Mouse (Mus musculus): ENCODE data around the gene Dtd2. TPM values are rescaled to one million over a fixed set of nuclear protein-coding genes. Genes with fewer than 3 reads are reported as not detected.

Gene Dtd2
- polyA plus RNA-seq, 1 experiment, result 3.6 TPM

GRCm38 (mm10) chr12:51990629-51991028 lies 15.7 kb downstream of the Dtd2 start:
- Histone ChIP-seq H3K4me3 (ENCODE audit: control insufficient read depth, insufficient read depth, low read length) (no peak overlapping the region), H3K36me3 (ENCODE audit: control insufficient read depth, insufficient read depth, low read length) (no peaks in the 10 kb centered on the region), H3K4me1 (replicated peaks; ENCODE audit: control insufficient read depth, insufficient read depth, low read length) (no peaks in the 10 kb centered on the region), H3K27me3 (ENCODE audit: control insufficient read depth, insufficient read depth, low read length) (no peaks in the 10 kb centered on the region), H3K27ac (ENCODE audit: control insufficient read depth, insufficient read depth, low read length) (no peak overlapping the region)
- TF ChIP-seq CTCF (IDR thresholded peaks at IDR 0.05; ENCODE audit: borderline replicate concordance, control insufficient read depth, extremely low read depth, insufficient read depth, low read length, poor library complexity) (no peak), POLR2A (IDR thresholded peaks at IDR 0.05; ENCODE audit: control insufficient read depth, extremely low read depth, insufficient read depth, low read length, poor library complexity) (no peak)
- DNase-seq, result no peak
- 92% methylated on average over 2 of the region's 2 CpGs for WGBS

GRCm38 (mm10) chr12:51988536-51988935 lies 17.8 kb downstream of the Dtd2 start:
- H3K27ac ChIP-seq (ENCODE audit: control insufficient read depth, insufficient read depth, low read length), result no peak overlapping the region
- TF ChIP-seq CTCF (IDR thresholded peaks at IDR 0.05; ENCODE audit: borderline replicate concordance, control insufficient read depth, extremely low read depth, insufficient read depth, low read length, poor library complexity), result no peak
- no peak for TF ChIP-seq POLR2A (IDR thresholded peaks at IDR 0.05; ENCODE audit: control insufficient read depth, extremely low read depth, insufficient read depth, low read length, poor library complexity)
- no peak overlapping the region for H3K4me3 ChIP-seq (ENCODE audit: control insufficient read depth, insufficient read depth, low read length)
- H3K36me3 ChIP-seq (ENCODE audit: control insufficient read depth, insufficient read depth, low read length), result no peaks in the 10 kb centered on the region
- H3K27me3 ChIP-seq (ENCODE audit: control insufficient read depth, insufficient read depth, low read length), result no peaks in the 10 kb centered on the region
- WGBS, result 97% methylated on average over 5 of the region's 5 CpGs
- no peak for DNase-seq
- H3K4me1 ChIP-seq (replicated peaks; ENCODE audit: control insufficient read depth, insufficient read depth, low read length), result no peaks in the 10 kb centered on the region

GRCm38 (mm10) chr12:51985826-51986225 lies 20.5 kb downstream of the Dtd2 start:
- DNase-seq, result no peak
- Histone ChIP-seq H3K4me1 (replicated peaks; ENCODE audit: control insufficient read depth, insufficient read depth, low read length) (no peaks in the 10 kb centered on the region), H3K36me3 (ENCODE audit: control insufficient read depth, insufficient read depth, low read length) (no peaks in the 10 kb centered on the region), H3K27me3 (ENCODE audit: control insufficient read depth, insufficient read depth, low read length) (no peaks in the 10 kb centered on the region), H3K4me3 (ENCODE audit: control insufficient read depth, insufficient read depth, low read length) (no peak overlapping the region), H3K27ac (ENCODE audit: control insufficient read depth, insufficient read depth, low read length) (no peak overlapping the region)
- TF ChIP-seq CTCF (IDR thresholded peaks at IDR 0.05; ENCODE audit: borderline replicate concordance, control insufficient read depth, extremely low read depth, insufficient read depth, low read length, poor library complexity), result no peak
- no peak for TF ChIP-seq POLR2A (IDR thresholded peaks at IDR 0.05; ENCODE audit: control insufficient read depth, extremely low read depth, insufficient read depth, low read length, poor library complexity)
- 87% methylated on average over 4 of the region's 4 CpGs for WGBS

- H3K4me3 ChIP-seq (ENCODE audit: control insufficient read depth, insufficient read depth, low read length), result no peak overlapping the region
- H3K27ac ChIP-seq (ENCODE audit: control insufficient read depth, insufficient read depth, low read length), result no peak overlapping the region
- no peaks in the 10 kb centered on the region for H3K36me3 ChIP-seq (ENCODE audit: control insufficient read depth, insufficient read depth, low read length)
- WGBS, result 44% methylated on average over 3 of the region's 3 CpGs
- no peaks in the 10 kb centered on the region for H3K4me1 ChIP-seq (replicated peaks; ENCODE audit: control insufficient read depth, insufficient read depth, low read length)
- H3K27me3 ChIP-seq (ENCODE audit: control insufficient read depth, insufficient read depth, low read length), result no peaks in the 10 kb centered on the region
- no peak for TF ChIP-seq CTCF (IDR thresholded peaks at IDR 0.05; ENCODE audit: borderline replicate concordance, control insufficient read depth, extremely low read depth, insufficient read depth, low read length, poor library complexity)
- TF ChIP-seq POLR2A (IDR thresholded peaks at IDR 0.05; ENCODE audit: control insufficient read depth, extremely low read depth, insufficient read depth, low read length, poor library complexity), result no peak
- no peak for DNase-seq
Observed at GRCm38 (mm10) chr12:51985163-51985748, 21.0 kb downstream of the Dtd2 start.

GRCm38 (mm10) chr12:51983625-51984024 lies 22.7 kb downstream of the Dtd2 start:
- Histone ChIP-seq H3K27me3 (ENCODE audit: control insufficient read depth, insufficient read depth, low read length) (no peaks in the 10 kb centered on the region), H3K4me3 (ENCODE audit: control insufficient read depth, insufficient read depth, low read length) (no peak overlapping the region), H3K4me1 (replicated peaks; ENCODE audit: control insufficient read depth, insufficient read depth, low read length) (no peaks in the 10 kb centered on the region), H3K36me3 (ENCODE audit: control insufficient read depth, insufficient read depth, low read length) (no peaks in the 10 kb centered on the region), H3K27ac (ENCODE audit: control insufficient read depth, insufficient read depth, low read length) (no peak overlapping the region)
- no peak for DNase-seq
- WGBS, result 94% methylated on average over 1 of the region's 1 CpGs
- TF ChIP-seq CTCF (IDR thresholded peaks at IDR 0.05; ENCODE audit: borderline replicate concordance, control insufficient read depth, extremely low read depth, insufficient read depth, low read length, poor library complexity) (no peak), POLR2A (IDR thresholded peaks at IDR 0.05; ENCODE audit: control insufficient read depth, extremely low read depth, insufficient read depth, low read length, poor library complexity) (no peak)

GRCm38 (mm10) chr12:51976531-51976930 lies 29.8 kb downstream of the Dtd2 start:
- WGBS, result 31% methylated on average over 9 of the region's 9 CpGs
- TF ChIP-seq CTCF (IDR thresholded peaks at IDR 0.05; ENCODE audit: borderline replicate concordance, control insufficient read depth, extremely low read depth, insufficient read depth, low read length, poor library complexity), result no peak
- Histone ChIP-seq H3K27ac (ENCODE audit: control insufficient read depth, insufficient read depth, low read length) (no peak overlapping the region), H3K27me3 (ENCODE audit: control insufficient read depth, insufficient read depth, low read length) (no peaks in the 10 kb centered on the region), H3K4me1 (replicated peaks; ENCODE audit: control insufficient read depth, insufficient read depth, low read length) (peaks cover 3% of the 10 kb centered on the region; the same call in 1 of the 2 replicates), H3K4me3 (ENCODE audit: control insufficient read depth, insufficient read depth, low read length) (no peak overlapping the region), H3K36me3 (ENCODE audit: control insufficient read depth, insufficient read depth, low read length) (no peaks in the 10 kb centered on the region)
- no peak for DNase-seq

- Histone ChIP-seq H3K4me3 (ENCODE audit: control insufficient read depth, insufficient read depth, low read length) (no peak overlapping the region), H3K4me1 (replicated peaks; ENCODE audit: control insufficient read depth, insufficient read depth, low read length) (peaks cover 6% of the 10 kb centered on the region; the same call in 1 of the 2 replicates), H3K27ac (ENCODE audit: control insufficient read depth, insufficient read depth, low read length) (no peak overlapping the region), H3K36me3 (ENCODE audit: control insufficient read depth, insufficient read depth, low read length) (no peaks in the 10 kb centered on the region), H3K27me3 (ENCODE audit: control insufficient read depth, insufficient read depth, low read length) (no peaks in the 10 kb centered on the region)
- WGBS, result 70% methylated on average over 1 of the region's 1 CpGs
- DNase-seq, result peak; percentile 6
- TF ChIP-seq CTCF (IDR thresholded peaks at IDR 0.05; ENCODE audit: borderline replicate concordance, control insufficient read depth, extremely low read depth, insufficient read depth, low read length, poor library complexity) (no peak), POLR2A (IDR thresholded peaks at IDR 0.05; ENCODE audit: control insufficient read depth, extremely low read depth, insufficient read depth, low read length, poor library complexity) (no peak)
Observed at GRCm38 (mm10) chr12:51974381-51974780, 31.9 kb downstream of the Dtd2 start.

Data from thymus, adult 2 months (tissue).